Mouse (Mus musculus): ENCODE measurements around the gene Dnah2. TPM values are rescaled to one million over a fixed set of nuclear protein-coding genes. Genes with fewer than 3 reads are reported as not detected.

The Dnah2 gene
- polyA plus RNA-seq, 1 experiment from 2014 or later, result 1.5 TPM

DNA sequence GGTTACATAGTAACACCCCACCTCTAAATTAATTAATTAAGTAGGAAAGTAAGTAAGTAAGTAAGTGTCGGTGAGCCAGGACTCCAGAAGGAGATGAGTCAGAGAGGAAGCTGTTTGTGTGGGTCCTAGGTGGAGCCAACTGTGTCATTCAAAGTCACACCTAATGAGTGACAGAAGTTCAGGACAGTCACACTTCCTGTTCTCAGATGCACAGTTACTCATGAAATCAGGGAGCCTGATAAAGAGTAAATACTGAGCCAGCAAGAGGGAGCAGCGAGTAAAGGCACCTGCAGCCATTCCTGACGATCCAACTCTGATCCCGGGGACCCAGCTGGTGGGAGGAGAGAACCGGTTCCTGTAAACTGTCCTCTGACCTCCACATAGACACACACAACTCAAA lies 76.2 kb downstream of the Dnah2 start:
- no peaks in the 10 kb centered on the region for H3K36me3 ChIP-seq (replicated peaks; ENCODE audit: control insufficient read depth, insufficient read depth, low read depth, low read length)
- no peaks in the 10 kb centered on the region for H3K9me3 ChIP-seq (replicated peaks; ENCODE audit: control insufficient read depth, low read length)
- no peaks in the 10 kb centered on the region for H3K27me3 ChIP-seq (ENCODE audit: control insufficient read depth, insufficient read depth, low read length)
- no peaks in the 10 kb centered on the region for H3K4me1 ChIP-seq (ENCODE audit: control insufficient read depth, insufficient read depth, low read length)
- H3K4me2 ChIP-seq (ENCODE audit: low read depth, low read length), result no peak overlapping the region
- ATAC-seq (replicated peaks; ENCODE audit: insufficient number of reproducible peaks, low FRiP score, low TSS enrichment, low read depth), result no peak
- no peak overlapping the region for H3K27ac ChIP-seq (replicated peaks; ENCODE audit: low read depth, low read length)
- H3K4me3 ChIP-seq (ENCODE audit: low read depth, low read length), result no peak overlapping the region
- no peak overlapping the region for H3K9ac ChIP-seq (replicated peaks; ENCODE audit: low read length)
- DNase-seq (ENCODE audit: low spot score), result no peak
- WGBS, result 80% methylated on average over 5 of the region's 5 CpGs

DNA sequence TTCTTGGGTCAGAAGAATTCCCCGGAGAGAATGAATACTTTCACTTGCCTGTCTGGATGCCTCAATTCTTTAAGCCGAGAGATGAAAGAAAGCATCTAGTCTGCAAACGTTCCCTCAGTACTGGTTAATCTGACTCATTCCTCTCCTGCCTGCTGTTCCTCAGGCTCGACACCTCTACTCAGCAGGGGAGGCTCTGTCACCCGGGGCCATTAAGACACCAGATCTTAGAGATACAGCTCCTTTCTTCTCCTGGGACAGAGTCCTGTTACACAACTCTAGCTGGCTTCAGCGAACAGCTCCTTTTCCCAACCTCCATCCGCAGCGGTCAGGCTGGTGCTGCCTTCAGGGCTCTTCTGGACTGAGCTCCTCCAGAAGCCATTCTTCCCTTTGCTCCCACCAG lies 77.4 kb downstream of the Dnah2 start:
- Histone ChIP-seq H3K36me3 (replicated peaks; ENCODE audit: control insufficient read depth, insufficient read depth, low read depth, low read length) (no peaks in the 10 kb centered on the region), H3K4me2 (ENCODE audit: low read depth, low read length) (no peak overlapping the region), H3K9ac (replicated peaks; ENCODE audit: low read length) (no peak overlapping the region), H3K4me3 (ENCODE audit: low read depth, low read length) (no peak overlapping the region), H3K9me3 (replicated peaks; ENCODE audit: control insufficient read depth, low read length) (no peaks in the 10 kb centered on the region), H3K27ac (replicated peaks; ENCODE audit: low read depth, low read length) (no peak overlapping the region), H3K27me3 (ENCODE audit: control insufficient read depth, insufficient read depth, low read length) (no peaks in the 10 kb centered on the region), H3K4me1 (ENCODE audit: control insufficient read depth, insufficient read depth, low read length) (no peaks in the 10 kb centered on the region)
- ATAC-seq (replicated peaks; ENCODE audit: insufficient number of reproducible peaks, low FRiP score, low TSS enrichment, low read depth), result no peak
- WGBS, result 12% methylated on average over 8 of the region's 8 CpGs
- peak; percentile 24 for DNase-seq (ENCODE audit: low spot score)

GRCm38 (mm10) chr11:69469301-69469700 lies 79.6 kb downstream of the Dnah2 start:
- Histone ChIP-seq H3K36me3 (replicated peaks; ENCODE audit: control insufficient read depth, insufficient read depth, low read depth, low read length) (no peaks in the 10 kb centered on the region), H3K4me3 (ENCODE audit: low read depth, low read length) (no peak overlapping the region), H3K27ac (replicated peaks; ENCODE audit: low read depth, low read length) (no peak overlapping the region), H3K27me3 (ENCODE audit: control insufficient read depth, insufficient read depth, low read length) (no peaks in the 10 kb centered on the region), H3K9ac (replicated peaks; ENCODE audit: low read length) (no peak overlapping the region), H3K4me1 (ENCODE audit: control insufficient read depth, insufficient read depth, low read length) (no peaks in the 10 kb centered on the region), H3K9me3 (replicated peaks; ENCODE audit: control insufficient read depth, low read length) (no peaks in the 10 kb centered on the region), H3K4me2 (ENCODE audit: low read depth, low read length) (no peak overlapping the region)
- ATAC-seq (replicated peaks; ENCODE audit: insufficient number of reproducible peaks, low FRiP score, low TSS enrichment, low read depth), result no peak
- no peak for DNase-seq (ENCODE audit: low spot score)
- 78% methylated on average over 9 of the region's 9 CpGs for WGBS

- Histone ChIP-seq H3K4me3 (ENCODE audit: low read depth, low read length) (no peak overlapping the region), H3K4me2 (ENCODE audit: low read depth, low read length) (no peak overlapping the region), H3K27me3 (ENCODE audit: control insufficient read depth, insufficient read depth, low read length) (no peaks in the 10 kb centered on the region), H3K9ac (replicated peaks; ENCODE audit: low read length) (no peak overlapping the region), H3K4me1 (ENCODE audit: control insufficient read depth, insufficient read depth, low read length) (no peaks in the 10 kb centered on the region), H3K36me3 (replicated peaks; ENCODE audit: control insufficient read depth, insufficient read depth, low read depth, low read length) (no peaks in the 10 kb centered on the region), H3K27ac (replicated peaks; ENCODE audit: low read depth, low read length) (no peak overlapping the region), H3K9me3 (replicated peaks; ENCODE audit: control insufficient read depth, low read length) (no peaks in the 10 kb centered on the region)
- WGBS, result 95% methylated on average over 7 of the region's 7 CpGs
- no peak for DNase-seq (ENCODE audit: low spot score)
- no peak for ATAC-seq (replicated peaks; ENCODE audit: insufficient number of reproducible peaks, low FRiP score, low TSS enrichment, low read depth)
Observed at GRCm38 (mm10) chr11:69463996-69464395, 84.9 kb downstream of the Dnah2 start.

GRCm38 (mm10) chr11:69461568-69461967 lies 87.3 kb downstream of the Dnah2 start:
- 75% methylated on average over 5 of the region's 5 CpGs for WGBS
- no peak for ATAC-seq (replicated peaks; ENCODE audit: insufficient number of reproducible peaks, low FRiP score, low TSS enrichment, low read depth)
- DNase-seq (ENCODE audit: low spot score), result no peak
- no peaks in the 10 kb centered on the region for H3K4me1 ChIP-seq (ENCODE audit: control insufficient read depth, insufficient read depth, low read length)
- H3K27ac ChIP-seq (replicated peaks; ENCODE audit: low read depth, low read length), result no peak overlapping the region
- no peak overlapping the region for H3K4me3 ChIP-seq (ENCODE audit: low read depth, low read length)
- no peak overlapping the region; the same call in 1 of the 2 replicates for H3K9ac ChIP-seq (replicated peaks; ENCODE audit: low read length)
- no peaks in the 10 kb centered on the region for H3K36me3 ChIP-seq (replicated peaks; ENCODE audit: control insufficient read depth, insufficient read depth, low read depth, low read length)
- no peaks in the 10 kb centered on the region for H3K27me3 ChIP-seq (ENCODE audit: control insufficient read depth, insufficient read depth, low read length)
- H3K9me3 ChIP-seq (replicated peaks; ENCODE audit: control insufficient read depth, low read length), result no peaks in the 10 kb centered on the region
- H3K4me2 ChIP-seq (ENCODE audit: low read depth, low read length), result no peak overlapping the region

DNA sequence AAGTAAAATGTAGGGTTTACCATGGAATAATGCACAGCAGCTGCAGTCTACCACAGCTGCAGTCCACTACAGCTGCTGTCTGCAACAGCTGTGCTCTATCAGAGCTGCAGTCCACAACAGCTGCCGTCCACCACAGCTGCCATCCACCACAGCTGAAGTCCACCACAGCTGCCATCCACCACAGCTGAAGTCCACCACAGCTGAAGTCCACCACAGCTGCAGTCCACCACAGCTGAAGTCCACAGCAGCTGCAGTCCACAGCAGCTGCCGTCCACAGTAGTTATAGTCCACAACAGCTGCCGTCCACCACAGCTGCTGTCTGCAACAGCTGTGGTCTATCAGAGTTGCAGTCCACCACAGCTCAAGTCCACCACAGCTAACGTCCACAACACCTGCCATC lies 89.0 kb downstream of the Dnah2 start:
- Histone ChIP-seq H3K27me3 (ENCODE audit: control insufficient read depth, insufficient read depth, low read length) (no peaks in the 10 kb centered on the region), H3K4me1 (ENCODE audit: control insufficient read depth, insufficient read depth, low read length) (no peaks in the 10 kb centered on the region), H3K9me3 (replicated peaks; ENCODE audit: control insufficient read depth, low read length) (no peaks in the 10 kb centered on the region), H3K36me3 (replicated peaks; ENCODE audit: control insufficient read depth, insufficient read depth, low read depth, low read length) (no peaks in the 10 kb centered on the region), H3K4me3 (ENCODE audit: low read depth, low read length) (no peak overlapping the region), H3K4me2 (ENCODE audit: low read depth, low read length) (no peak overlapping the region), H3K9ac (replicated peaks; ENCODE audit: low read length) (no peak overlapping the region), H3K27ac (replicated peaks; ENCODE audit: low read depth, low read length) (no peak overlapping the region)
- ATAC-seq (replicated peaks; ENCODE audit: insufficient number of reproducible peaks, low FRiP score, low TSS enrichment, low read depth), result no peak
- 74% methylated on average over 4 of the region's 4 CpGs for WGBS
- no peak for DNase-seq (ENCODE audit: low spot score)

DNA sequence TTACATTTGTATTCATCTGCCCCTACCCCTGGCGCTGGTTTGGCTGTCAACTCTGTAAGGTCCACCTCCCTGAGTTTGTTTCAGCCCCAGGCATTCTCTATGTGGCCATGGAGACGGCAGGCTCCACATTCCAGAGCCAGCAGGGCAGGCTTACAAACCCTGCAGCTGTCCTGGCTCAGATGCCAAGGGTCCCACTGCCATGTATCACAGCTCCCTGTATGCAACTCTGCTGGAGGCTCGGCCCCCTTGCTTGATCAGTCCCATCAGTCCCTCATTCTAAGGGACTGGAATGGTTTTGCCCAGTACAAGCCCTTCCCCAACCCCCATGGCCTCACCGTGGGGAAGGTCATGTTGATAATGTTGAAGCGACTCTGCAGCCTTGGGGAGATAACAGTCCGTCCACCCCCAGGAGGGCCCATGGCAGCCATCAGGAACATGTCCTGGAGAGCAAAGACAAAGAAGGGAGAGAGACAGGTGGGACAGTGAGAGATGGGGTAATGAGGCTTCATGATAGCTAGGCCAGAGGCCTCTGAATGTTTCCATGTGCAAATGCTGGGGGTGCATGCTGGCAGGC lies 91.8 kb downstream of the Dnah2 start:
- Histone ChIP-seq H3K27me3 (ENCODE audit: control insufficient read depth, insufficient read depth, low read length) (no peaks in the 10 kb centered on the region), H3K4me2 (ENCODE audit: low read depth, low read length) (no peak overlapping the region), H3K9ac (replicated peaks; ENCODE audit: low read length) (no peak overlapping the region), H3K4me1 (ENCODE audit: control insufficient read depth, insufficient read depth, low read length) (no peaks in the 10 kb centered on the region), H3K9me3 (replicated peaks; ENCODE audit: control insufficient read depth, low read length) (no peaks in the 10 kb centered on the region), H3K27ac (replicated peaks; ENCODE audit: low read depth, low read length) (no peak overlapping the region), H3K4me3 (ENCODE audit: low read depth, low read length) (no peak overlapping the region), H3K36me3 (replicated peaks; ENCODE audit: control insufficient read depth, insufficient read depth, low read depth, low read length) (no peaks in the 10 kb centered on the region)
- peak; percentile 44 for DNase-seq (ENCODE audit: low spot score)
- ATAC-seq (replicated peaks; ENCODE audit: insufficient number of reproducible peaks, low FRiP score, low TSS enrichment, low read depth), result no peak
- WGBS, result 33% methylated on average over 6 of the region's 6 CpGs

- Histone ChIP-seq H3K27me3 (ENCODE audit: control insufficient read depth, insufficient read depth, low read length) (no peaks in the 10 kb centered on the region), H3K36me3 (replicated peaks; ENCODE audit: control insufficient read depth, insufficient read depth, low read depth, low read length) (no peaks in the 10 kb centered on the region), H3K4me3 (ENCODE audit: low read depth, low read length) (no peak overlapping the region), H3K9ac (replicated peaks; ENCODE audit: low read length) (no peak overlapping the region), H3K9me3 (replicated peaks; ENCODE audit: control insufficient read depth, low read length) (no peaks in the 10 kb centered on the region), H3K4me2 (ENCODE audit: low read depth, low read length) (no peak overlapping the region), H3K4me1 (ENCODE audit: control insufficient read depth, insufficient read depth, low read length) (no peaks in the 10 kb centered on the region), H3K27ac (replicated peaks; ENCODE audit: low read depth, low read length) (no peak overlapping the region)
- peak; percentile 37 for DNase-seq (ENCODE audit: low spot score)
- 66% methylated on average over 23 of the region's 23 CpGs for WGBS
- no peak for ATAC-seq (replicated peaks; ENCODE audit: insufficient number of reproducible peaks, low FRiP score, low TSS enrichment, low read depth)
Observed at GRCm38 (mm10) chr11:69452114-69452867, 96.6 kb downstream of the Dnah2 start.

All from embryonic facial prominence, embryonic 11.5 days (tissue).